Mouse (Mus musculus): ENCODE measurements around the gene Rps6ka5.

Gene Rps6ka5

DNA sequence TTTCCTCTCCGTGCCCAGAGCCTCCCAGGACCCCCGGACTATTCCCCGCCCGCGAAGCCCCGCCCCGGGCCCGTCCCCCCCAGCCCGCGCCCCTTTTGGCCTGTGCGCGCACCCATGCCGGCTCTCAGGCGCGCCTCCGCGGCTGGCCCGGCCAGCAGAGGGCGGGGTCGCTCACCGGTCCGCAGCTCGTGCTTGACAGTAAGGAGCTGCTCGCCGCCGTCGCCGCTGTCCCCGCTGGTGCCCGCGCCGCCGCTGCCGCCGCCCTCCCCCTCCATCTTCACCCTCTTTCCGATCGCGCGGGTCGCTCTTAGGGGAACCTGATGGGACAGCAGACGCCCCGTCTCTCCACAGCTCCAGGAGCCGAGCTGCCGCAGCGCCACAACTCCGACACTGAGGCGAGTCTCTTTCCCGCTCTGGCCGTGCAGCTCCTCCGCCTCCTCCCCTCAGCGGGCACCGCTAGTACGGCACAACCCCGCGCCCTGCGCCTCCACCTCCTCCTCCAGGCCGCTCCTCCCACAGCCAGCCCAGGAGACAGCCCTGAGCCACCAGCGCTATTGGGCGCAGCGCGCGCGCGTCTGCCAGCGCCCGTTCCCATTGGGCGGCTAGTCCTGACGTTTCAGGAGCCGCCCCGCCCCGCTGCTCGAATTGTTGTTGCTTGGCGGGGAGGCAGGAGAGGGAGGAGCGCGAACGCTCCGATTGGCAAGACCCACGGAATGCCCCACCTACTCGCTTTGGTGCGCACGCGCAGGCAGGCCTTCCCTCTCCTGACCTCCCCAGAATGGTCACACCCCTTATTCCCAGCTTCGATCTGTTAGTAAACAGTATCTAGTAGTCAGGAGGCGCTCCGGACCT lies 2.0 kb downstream of the Rps6ka5 start:
- peak; percentile 99 for DNase-seq (ENCODE audit: low read depth, low spot score)

DNA sequence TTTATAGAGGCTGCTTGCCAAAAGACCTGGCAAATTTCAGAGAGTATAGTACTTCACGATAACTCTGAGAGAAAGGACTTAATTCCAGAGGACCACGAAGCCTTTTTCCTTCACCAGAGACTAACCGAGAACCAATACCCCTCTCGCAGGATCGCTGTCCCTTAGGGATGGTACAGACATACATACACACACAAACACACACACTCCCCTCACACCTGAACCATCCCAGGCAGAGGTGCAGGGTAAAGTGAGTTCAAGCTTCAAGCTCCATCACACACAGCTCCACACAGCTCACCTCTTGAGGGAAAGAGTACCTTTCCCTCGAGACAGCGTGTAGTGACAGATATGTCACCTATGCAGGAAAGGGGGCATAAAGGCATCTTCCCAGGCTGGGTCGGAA lies 2.6 kb downstream of the Rps6ka5 start:
- no peak for DNase-seq (ENCODE audit: low read depth, low spot score)

DNA sequence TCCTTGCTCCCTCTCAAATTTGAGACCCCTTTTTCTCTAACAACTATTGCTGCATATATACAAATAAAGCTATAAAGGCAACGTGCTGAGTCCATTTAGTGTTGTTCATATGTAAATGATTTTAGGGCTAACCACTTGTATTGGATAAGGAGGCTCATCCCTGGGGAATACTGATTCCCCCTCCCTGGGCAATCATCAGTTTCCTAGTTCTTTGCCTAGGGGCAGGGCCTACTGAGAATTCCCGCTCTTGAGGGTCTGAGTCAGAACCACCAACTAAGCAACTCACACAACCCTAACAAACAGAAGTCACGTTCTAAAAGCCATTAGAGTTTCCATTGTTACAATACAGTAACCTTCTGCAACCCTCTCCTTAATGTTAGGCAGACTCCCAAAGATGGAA lies 6.0 kb downstream of the Rps6ka5 start:
- DNase-seq (ENCODE audit: low read depth, low spot score): no peak

DNA sequence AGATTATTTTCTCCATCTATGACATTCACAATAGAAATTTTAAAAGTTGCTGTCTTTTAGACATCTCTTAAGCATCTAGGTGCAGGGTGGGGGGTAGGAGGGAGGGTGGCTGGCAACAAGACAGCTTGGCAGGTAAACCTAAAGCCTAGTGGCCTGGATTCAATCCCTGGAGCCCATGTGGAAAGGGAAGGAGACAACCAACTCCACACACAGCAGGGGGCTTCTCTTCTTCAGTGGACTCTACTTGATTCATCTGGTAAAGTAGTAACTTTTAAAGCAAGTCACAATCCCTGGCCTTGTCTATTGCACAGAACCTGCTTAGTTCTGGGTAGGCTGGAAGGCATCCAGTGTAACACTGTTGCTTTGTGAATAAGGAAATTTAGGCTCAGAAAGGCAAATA lies 9.3 kb downstream of the Rps6ka5 start:
- DNase-seq (ENCODE audit: low read depth, low spot score): no peak

DNA sequence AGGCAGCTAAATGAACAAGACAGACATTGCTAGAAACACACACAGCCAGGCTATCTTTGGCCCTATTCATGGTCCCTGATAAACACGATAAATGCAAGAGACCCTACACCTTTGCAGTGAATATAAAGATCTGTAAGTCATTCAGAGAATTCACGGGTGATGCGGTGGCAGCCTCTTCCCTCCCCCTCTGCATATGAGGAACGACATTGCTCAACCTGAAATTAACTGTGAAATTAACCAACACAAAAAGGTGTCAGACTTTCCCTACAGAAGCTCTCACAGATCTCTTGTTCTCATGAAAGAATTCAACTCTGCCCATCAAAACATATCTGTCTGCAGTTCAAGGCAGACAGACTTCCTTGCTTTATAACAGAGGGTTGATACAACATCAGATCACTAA lies 9.8 kb downstream of the Rps6ka5 start:
- DNase-seq (ENCODE audit: low read depth, low spot score): no peak

DNA sequence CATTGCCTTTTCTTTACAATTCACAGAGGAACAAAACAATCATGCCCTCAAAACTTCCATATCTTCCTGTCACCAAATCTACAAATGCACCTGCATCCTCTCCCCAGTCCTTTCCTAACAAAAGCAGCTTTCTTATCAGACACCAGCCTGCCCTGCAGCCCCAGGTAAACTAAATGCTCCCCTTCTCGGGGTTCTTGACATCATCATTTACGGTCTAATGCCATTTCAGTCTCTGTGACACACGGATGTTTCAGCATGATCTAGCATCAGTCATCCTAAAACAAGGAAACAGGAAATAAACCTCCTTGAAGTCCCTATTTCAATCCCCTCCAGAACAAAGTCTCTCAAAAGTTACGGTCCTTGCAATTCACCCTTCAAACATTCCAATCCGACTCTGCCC lies 15.0 kb downstream of the Rps6ka5 start:
- DNase-seq (ENCODE audit: low read depth, low spot score): no peak

DNA sequence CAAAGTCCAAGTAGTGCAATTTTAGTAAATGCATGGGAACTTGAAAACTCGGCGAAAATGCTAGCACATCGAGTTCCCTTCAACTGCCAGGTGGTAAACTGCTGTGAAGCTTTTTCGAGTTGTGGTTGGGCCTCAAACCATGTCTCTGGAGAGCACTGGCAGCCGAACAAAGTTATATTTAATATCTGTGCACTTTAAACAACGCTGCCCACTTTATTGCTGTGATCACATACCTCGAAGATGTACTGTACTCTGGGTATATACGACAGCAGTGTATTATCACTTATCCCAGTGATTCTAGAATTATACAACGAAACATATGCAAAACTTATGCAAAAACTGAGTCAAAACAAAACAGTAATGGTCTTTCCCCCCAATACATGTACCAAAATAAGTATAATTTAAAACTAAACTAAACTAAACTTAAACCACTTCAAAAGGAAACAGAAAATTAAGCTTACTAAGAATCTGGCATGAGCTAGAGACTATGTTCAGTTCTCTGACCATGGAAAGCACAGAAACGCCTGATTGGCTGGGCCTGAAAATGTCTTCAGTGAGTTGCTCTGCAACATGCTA lies 15.6 kb downstream of the Rps6ka5 start:
- DNase-seq (ENCODE audit: low read depth, low spot score): peak; percentile 22

DNA sequence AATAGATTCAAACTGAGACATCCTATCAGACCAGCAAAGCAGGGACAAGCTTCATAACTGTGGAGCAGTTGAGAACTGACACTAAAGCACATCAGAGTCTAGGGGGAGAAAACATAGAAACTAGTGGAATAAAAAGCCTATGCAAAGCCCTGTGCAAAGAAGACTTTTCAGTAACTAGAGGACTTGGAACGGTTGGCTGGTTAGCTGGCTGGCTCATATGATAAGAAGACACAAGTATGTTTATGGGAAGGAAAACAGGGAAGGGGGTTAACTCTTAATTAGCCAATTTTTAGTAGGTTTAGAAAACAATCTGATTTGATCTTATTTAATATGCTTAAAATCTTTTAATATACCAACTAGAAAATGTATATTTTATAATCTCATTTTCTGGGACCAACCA lies 16.4 kb downstream of the Rps6ka5 start:
- DNase-seq (ENCODE audit: low read depth, low spot score): no peak

DNA sequence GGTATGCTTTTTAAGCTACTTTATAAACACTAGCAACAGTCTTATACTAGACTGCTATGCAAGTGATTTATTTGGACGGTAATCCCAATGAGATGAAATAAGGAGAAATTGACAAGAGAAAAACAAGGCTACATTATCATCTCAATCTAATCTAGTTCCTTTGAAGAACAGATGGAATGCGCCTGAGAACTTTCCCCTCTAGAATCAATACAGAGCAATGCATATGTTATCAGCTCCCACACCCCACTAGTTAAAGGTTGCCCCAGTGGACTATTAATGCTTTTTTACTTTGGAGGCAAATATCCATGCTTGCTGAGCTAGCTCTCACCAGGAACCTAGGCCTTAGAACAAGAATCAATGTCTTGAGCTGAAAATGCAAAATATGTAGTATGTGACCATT lies 19.5 kb downstream of the Rps6ka5 start:
- DNase-seq (ENCODE audit: low read depth, low spot score): no peak

DNA sequence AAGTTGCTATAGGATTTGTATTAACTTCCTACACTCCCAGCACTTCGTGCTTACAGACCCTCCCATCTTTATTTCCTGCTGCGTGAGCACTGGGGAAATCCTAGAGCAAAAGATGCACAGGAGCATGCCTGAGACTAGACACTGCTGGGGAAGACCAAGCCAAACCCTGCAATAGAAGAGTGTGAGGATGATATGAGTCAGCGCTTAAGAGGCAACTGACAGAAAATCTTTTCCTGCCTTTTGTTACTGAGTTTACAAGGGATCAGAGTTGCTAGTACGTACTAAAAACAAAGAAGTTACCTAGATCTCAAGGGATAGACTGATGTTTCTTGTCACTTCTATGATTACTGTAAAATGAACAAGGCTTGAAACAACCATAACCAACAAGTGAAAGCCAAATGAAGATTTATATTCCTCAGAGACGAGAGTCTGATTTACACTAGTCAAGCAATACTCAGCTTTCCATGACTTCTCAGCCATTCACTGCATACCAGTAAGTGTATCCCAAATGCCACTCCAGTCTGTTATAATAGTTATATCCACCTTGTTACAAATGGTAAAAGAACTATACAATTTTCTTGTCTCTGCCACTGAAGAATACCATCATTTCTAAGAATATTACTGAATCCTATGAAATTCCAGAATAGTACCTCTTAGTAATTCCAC lies 21.6 kb downstream of the Rps6ka5 start:
- no peak for DNase-seq (ENCODE audit: low read depth, low spot score)

DNA sequence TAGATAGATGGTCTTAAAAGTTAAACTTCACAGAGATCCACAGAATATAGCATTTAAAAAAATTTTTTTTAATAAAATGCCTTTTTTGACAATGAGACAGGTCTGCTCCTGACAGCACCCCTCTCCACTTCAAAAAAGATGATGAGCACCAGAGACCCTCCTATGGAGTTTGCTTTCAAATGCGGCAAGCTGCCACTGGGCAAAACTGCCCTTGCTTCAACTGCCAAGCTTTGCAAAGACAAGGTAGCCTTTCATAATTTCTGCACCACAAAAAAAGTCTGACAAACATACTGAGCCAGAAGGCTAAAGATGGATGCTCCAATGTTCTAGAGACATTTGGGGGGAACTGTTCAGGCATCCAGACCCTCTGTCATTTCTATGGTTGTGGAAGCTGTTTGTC lies 28.8 kb downstream of the Rps6ka5 start:
- no peak for DNase-seq (ENCODE audit: low read depth, low spot score)

DNA sequence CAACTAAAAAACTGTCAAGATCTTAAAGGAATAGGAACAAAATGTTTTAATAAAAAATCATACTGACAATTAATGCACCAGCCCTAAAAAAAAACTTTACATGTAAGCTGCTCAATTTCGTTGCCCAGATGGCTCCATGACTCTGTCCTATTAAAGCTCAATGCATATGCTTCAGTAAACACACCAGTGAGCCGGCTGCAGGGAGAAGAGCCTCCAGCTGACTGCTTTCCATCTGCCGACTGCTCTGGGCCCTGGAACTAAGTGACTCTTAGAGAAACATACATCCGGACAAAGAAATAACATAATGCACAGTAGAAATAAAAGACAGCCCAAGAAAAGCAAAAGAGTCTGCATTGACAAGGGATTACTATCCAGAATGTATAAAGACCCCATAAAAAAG lies 30.2 kb downstream of the Rps6ka5 start:
- no peak for DNase-seq (ENCODE audit: low read depth, low spot score)

DNA sequence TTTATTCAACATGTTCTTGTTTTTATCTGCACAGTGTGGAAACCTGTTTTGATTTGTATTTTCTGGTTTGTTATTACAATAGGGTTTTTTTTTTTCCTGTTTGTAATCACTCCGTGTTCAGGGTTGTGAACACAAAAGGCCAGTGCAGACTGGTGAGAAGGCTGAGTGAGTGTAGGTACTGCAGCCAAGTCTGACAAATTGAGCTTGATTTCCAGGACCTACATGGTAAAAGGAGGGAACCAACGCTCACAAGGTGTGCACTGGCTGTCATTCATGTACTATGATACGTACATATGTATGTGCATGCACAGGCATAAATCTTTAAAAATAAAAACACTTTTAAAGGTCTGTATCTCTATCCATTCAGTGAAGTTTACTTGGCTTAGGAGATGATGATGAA lies 31.5 kb downstream of the Rps6ka5 start:
- DNase-seq (ENCODE audit: low read depth, low spot score): no peak

DNA sequence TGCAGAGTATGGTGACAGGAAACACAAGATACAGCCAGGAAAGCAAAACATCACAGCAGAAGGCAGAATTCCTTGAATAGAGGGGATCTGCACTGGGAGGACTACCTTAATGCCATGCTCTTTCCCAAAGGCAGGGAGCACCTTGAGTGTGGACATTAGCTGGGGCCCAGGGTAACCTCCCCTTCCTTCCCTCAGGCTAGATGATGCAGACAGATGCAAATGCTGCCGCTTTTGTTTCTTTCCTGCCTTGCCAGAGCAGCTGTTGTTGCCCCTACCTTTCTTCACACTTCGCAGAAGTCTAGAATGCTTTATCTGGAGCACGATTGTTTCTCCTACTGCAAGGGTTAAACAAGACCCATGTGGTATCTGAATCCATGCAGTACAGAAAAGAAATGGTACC lies 34.6 kb downstream of the Rps6ka5 start:
- no peak for DNase-seq (ENCODE audit: low read depth, low spot score)

DNA sequence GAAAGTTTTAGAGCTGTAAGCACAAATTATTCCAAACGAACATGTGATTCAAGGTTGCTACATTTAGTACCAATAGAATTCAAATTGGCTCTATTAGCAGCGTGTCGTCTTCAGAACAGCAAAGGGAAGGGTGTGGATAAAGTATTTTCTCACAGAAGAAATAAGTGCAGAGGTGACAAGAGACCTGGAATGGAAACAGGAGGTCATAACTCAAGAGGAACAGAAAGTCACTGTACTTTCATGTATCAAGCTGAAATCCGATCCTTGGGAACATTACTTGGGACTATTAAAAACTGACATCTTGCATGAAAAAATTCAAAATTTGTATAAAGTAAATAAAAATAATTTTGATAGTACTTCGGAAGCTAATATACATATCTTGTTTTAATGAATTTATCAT lies 36.3 kb downstream of the Rps6ka5 start:
- no peak for DNase-seq (ENCODE audit: low read depth, low spot score)

DNA sequence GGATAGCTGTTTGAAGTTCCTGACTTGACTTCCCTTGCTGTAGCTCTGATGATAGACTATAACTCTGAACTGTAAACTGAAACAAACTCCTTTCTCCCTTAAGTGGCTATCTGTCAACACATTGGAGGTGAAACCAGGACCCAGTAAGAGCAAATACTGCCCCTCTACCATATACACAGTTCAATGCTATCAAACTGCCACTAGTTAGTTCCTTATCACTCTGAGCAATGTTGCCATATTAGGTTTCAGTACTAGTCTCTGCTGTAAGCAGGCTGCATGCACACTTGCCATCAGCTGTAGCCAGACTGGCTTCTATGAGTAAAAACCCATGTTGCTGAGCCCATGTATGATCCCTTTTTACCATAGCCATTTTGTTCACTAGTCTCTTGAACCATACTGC lies 38.6 kb downstream of the Rps6ka5 start:
- DNase-seq (ENCODE audit: low read depth, low spot score): no peak

DNA sequence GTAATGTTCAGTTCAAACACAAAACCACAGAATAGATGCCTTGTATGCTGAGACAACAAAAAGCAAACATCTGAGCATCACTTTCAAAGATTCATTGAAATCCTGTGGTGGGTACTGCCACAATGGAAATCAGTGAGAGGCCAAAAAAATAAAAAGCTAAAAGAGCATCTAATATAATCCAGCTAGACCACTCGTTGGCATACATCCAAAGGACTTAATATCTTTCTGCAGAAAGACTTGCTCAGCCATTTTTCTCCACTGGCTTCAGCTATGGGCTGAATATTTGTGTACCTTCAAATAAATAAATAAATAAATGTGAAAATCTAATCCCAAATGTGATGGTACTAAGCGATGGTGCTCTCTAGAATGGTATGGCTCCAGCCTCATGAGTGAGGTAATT lies 39.8 kb downstream of the Rps6ka5 start:
- no peak for DNase-seq (ENCODE audit: low read depth, low spot score)

DNA sequence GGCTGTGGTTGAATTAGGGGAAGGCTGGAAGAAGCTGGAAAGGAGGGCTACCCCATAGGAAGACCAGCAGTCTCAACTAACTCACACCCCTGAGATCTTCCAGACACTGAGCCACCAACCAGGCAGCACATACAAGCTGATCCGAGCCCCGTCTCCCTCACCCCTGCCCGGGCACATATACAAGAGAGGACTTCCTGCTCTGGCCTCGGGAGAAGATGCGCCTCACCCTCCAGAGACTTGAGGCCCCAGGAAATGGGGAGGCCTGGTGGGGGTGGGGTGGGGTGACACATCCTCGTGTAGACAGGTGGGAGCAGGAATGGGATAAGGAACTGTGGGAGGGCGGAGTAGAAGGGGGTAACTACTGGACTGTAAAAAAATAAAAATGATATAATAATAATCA lies 45.0 kb downstream of the Rps6ka5 start:
- DNase-seq (ENCODE audit: low read depth, low spot score): peak; percentile 47

DNA sequence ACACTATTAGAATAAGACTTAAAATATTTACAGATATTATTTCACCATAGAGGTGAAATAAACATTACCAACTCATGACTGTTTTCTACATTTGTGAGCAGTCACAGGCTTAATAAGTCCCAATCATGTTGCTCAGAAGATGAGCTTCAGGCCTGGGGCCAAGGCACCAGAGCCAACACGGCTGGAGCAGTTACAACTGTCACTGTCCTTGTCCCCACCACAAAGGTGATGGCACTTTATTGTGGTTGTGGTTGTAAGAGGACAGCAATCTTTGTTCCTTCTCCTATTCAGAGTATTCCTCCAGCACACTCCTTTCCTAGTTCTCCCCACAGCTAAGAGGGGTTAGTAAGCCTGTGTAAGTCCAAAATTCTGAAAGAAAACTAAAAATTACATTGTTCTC lies 45.5 kb downstream of the Rps6ka5 start:
- DNase-seq (ENCODE audit: low read depth, low spot score): no peak

DNA sequence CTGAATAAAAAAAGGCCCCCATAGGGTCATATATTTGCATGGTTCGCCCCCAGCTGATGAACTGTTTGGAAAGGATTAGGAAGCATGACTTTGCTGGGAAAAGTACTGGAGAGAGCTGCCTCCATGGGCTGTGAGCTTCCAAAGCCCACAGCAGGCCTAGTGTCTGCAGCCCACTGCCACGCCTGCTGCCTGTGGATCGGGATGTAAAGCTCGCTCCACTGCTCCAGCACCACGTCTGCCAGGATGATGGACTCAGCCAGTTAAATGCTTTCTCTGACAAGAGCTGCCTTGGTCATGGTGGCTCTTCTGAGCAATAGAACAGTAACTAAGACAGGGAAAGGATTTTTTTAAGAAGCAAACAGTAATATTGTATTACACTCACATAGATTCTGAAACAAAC lies 46.1 kb downstream of the Rps6ka5 start:
- DNase-seq (ENCODE audit: low read depth, low spot score): no peak

DNA sequence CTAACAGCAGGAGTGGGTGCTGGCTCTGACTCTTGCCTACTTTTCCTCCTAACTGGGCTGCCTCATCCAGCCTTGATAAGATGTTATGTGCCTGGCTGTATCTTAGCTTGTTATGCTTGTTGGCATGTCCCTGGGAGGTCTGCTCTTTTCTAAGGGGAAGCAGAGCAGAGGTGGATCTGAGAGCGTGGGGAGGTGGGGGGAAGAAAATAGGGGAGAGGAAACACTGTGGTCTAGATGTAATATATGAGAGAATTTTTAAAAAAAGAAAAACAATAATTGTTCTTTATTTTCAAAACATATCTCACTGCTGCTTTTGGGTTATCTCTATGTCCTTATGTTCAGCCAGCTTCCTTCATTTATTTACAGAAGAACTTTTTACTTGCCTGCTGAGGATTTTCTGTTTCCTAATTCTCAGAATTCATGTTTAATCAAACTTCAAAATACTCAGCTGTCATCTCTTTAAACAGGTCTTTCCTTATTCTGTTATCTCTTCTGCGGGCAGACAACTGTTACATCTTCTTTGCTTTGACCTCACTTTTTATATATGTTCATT lies 56.1 kb downstream of the Rps6ka5 start:
- DNase-seq (ENCODE audit: low read depth, low spot score): no peak

DNA sequence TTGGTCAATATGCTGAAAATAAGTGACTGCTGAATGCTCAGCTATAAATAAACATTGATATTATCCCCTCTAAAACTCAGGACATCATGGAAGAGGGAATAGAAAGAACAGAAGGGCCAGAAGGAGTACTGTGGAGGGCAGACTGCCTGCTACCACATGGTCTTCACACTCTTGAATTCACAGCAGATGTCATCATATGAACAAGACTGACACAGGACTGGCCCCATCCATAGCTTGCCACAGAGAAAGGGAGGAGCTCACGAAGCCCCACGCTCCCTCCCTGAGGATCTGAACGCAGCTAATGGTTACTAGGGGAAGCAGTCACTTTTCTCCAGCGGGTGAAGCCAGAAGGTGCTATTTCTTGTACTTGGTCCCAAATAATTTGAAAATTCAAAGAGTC lies 61.5 kb downstream of the Rps6ka5 start:
- DNase-seq (ENCODE audit: low read depth, low spot score): no peak

DNA sequence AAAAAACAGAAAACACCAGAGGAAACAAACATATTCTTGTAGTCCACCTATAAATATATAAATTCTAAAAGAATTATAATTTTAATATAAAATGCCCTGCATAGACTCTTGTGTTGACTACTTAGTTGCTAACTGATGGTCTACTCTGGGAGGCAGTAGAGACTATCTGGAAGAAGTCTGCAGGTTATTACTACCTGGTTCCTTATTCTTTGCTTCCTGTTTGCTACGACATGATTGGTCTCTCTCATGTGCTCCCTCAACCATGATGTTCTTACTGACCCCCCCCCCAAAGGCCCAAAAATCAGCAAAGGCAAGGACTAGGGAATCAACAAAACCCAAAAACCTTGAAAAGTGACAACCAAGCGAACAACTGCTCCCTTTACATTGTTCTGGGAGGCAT lies 66.7 kb downstream of the Rps6ka5 start:
- no peak for DNase-seq (ENCODE audit: low read depth, low spot score)

Measured in CD4-positive, CD25-positive, alpha-beta regulatory T cell, adult 2 months (primary cell).